Mouse (Mus musculus) limb, embryonic 11.5 days (tissue): ENCODE measurements at regions not wholly inside any gene's neighbourhood (a gene's known extent, or its start where the extent isn't known, plus 50 kb on each side); places are given as distances from the start of the nearest gene placed in this dataset.

Source experiments
- ATAC-seq: fragments of 200-750 bp; cut with Nextera tagmentation; 2 replicates; pipeline ENCODE4 v1.8.0; 2017; ENCODE audit warnings: low read depth; ENCODE audit not compliant: insufficient number of reproducible peaks, low FRiP score, low TSS enrichment
- DNase-seq: peaks from one replicate; pipeline ENCODE4 v3.0.0-alpha.2; 2015; ENCODE audit warnings: low spot score
- H3K27ac ChIP-seq: fragments of 300-500 bp; sonication (generic); replicated peaks from 2 replicates; pipeline ENCODE4 v1.5.1; 2014; ENCODE audit warnings: low read depth, mild to moderate bottlenecking, low read length
- H3K27me3 ChIP-seq: fragments of 300-500 bp; sonication (generic); 2 replicates; pipeline ENCODE4 v1.6.1; 2014; ENCODE audit warnings: mild to moderate bottlenecking, low read length, mixed read lengths; ENCODE audit not compliant: control insufficient read depth, insufficient read depth
- H3K36me3 ChIP-seq: fragments of 300-500 bp; sonication (generic); 2 replicates; pipeline ENCODE4 v1.6.1; 2014; ENCODE audit warnings: mild to moderate bottlenecking, low read length, moderate library complexity, mixed read lengths; ENCODE audit not compliant: control insufficient read depth, insufficient read depth
- H3K4me1 ChIP-seq: fragments of 300-500 bp; sonication (generic); 2 replicates; pipeline ENCODE4 v1.6.1; 2014; ENCODE audit warnings: low read length, mixed read lengths; ENCODE audit not compliant: control insufficient read depth, insufficient read depth
- H3K4me2 ChIP-seq: fragments of 300-500 bp; sonication (generic); 2 replicates; pipeline ENCODE4 v1.6.1; 2014; ENCODE audit warnings: low read depth, mild to moderate bottlenecking, moderate library complexity; ENCODE audit not compliant: severe bottlenecking
- H3K4me3 ChIP-seq: fragments of 300-500 bp; sonication (generic); 2 replicates; pipeline ENCODE4 v1.5.1; 2014; ENCODE audit warnings: low read depth, low read length
- H3K9ac ChIP-seq: fragments of 300-500 bp; sonication (generic); 2 replicates; pipeline ENCODE4 v1.6.1; 2014; ENCODE audit warnings: mild to moderate bottlenecking, low read length
- H3K9me3 ChIP-seq: fragments of 300-500 bp; sonication (generic); 2 replicates; pipeline ENCODE4 v1.6.1; 2016; ENCODE audit warnings: low read length; ENCODE audit not compliant: control insufficient read depth
- WGBS: fragments of 180-500 bp; shearing (Covaris S2); extraction: QIAGEN DNeasy Blood & Tissue Kit; methylation state at CpG from one replicate; pipeline ENCODE4 v1.1.7; 2014; 5-methylcytosine and 5-hydroxymethylcytosine counted together

GRCm38 (mm10) chr2:74426746-74427145 lies 152.5 kb downstream of the Lnpk start:
- WGBS = 79% methylated on average over 15 of the region's 15 CpGs
- Histone ChIP-seq H3K36me3 (no peaks in the 10 kb centered on the region), H3K9me3 (no peaks in the 10 kb centered on the region), H3K4me1 (no peaks in the 10 kb centered on the region), H3K4me3 (no peak overlapping the region), H3K9ac (no peak overlapping the region), H3K27ac (no peak overlapping the region), H3K27me3 (no peaks in the 10 kb centered on the region), H3K4me2 (no peak overlapping the region)
- ATAC-seq (no peak), DNase-seq (no peak)

DNA sequence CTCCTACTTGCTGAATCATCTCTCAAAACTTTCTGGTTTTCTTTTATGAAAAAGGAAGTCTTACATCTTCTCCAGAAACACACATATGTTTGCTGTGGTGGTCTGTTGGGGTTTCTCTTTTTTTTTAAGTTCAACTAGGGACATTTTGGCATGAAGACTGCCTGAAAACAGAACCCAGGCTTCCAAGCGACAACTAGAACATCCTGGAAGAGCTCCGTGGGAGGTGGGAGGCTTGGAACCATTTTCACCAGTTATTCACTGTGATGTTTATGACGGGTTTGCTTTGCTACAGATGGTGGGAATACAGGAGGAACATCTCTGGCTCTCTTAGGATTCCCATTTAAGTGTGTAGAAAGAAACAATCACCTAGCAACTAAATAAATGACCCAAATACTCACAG lies 154.5 kb downstream of the Lnpk start:
- Histone ChIP-seq H3K27me3 (no peaks in the 10 kb centered on the region), H3K9ac (no peak overlapping the region), H3K36me3 (no peaks in the 10 kb centered on the region), H3K9me3 (no peaks in the 10 kb centered on the region), H3K4me2 (no peak overlapping the region), H3K4me3 (no peak overlapping the region), H3K4me1 (no peaks in the 10 kb centered on the region), H3K27ac (no peak overlapping the region)
- no peak for ATAC-seq
- DNase-seq = no peak
- 88% methylated on average over 3 of the region's 3 CpGs for WGBS

DNA sequence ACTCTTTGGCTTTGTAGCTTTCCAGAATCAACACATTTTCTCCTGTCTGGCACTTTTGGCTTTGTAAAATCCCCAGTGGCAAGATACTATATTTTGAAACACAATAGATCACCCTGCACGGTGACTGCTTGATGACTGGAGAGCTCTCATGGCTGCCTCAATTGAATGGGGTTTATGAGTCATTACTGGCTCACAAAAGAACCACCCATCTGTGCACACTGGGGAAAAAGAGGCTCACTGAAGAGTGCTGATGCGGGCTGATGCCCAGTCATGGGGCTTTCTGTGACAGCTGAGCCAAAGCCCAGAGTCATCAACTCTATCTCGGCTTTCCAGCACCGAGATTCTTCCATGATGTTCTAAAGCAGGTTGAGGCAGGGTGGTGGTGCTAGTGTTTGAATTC lies 163.1 kb downstream of the Lnpk start:
- H3K36me3 ChIP-seq = no peaks in the 10 kb centered on the region
- H3K9ac ChIP-seq = no peak overlapping the region
- H3K27me3 ChIP-seq = no peaks in the 10 kb centered on the region
- ATAC-seq = no peak
- no peak for DNase-seq
- no peaks in the 10 kb centered on the region for H3K9me3 ChIP-seq
- 93% methylated on average over 4 of the region's 4 CpGs for WGBS
- H3K27ac ChIP-seq = no peak overlapping the region
- H3K4me1 ChIP-seq = no peaks in the 10 kb centered on the region
- H3K4me2 ChIP-seq = no peak overlapping the region
- H3K4me3 ChIP-seq = no peak overlapping the region

- no peak for DNase-seq
- ATAC-seq = no peak
- 0 out of 2 replicates have a peak, but pooled peaks cover 3% of the 10 kb centered on the region for H3K4me1 ChIP-seq
- no peaks in the 10 kb centered on the region for H3K36me3 ChIP-seq
- no peak overlapping the region for H3K9ac ChIP-seq
- no peaks in the 10 kb centered on the region for H3K9me3 ChIP-seq
- H3K4me2 ChIP-seq = no peak overlapping the region
- no peaks in the 10 kb centered on the region for H3K27me3 ChIP-seq
- WGBS = 91% methylated on average over 13 of the region's 13 CpGs
- H3K27ac ChIP-seq = no peak overlapping the region
- no peak overlapping the region for H3K4me3 ChIP-seq
Measured at GRCm38 (mm10) chr2:74414721-74415120, 164.5 kb downstream of the Lnpk start.

- DNase-seq (no peak), ATAC-seq (no peak)
- Histone ChIP-seq H3K4me1 (peaks cover 18% of the 10 kb centered on the region), H3K27ac (no peak overlapping the region), H3K27me3 (no peaks in the 10 kb centered on the region), H3K4me3 (no peak overlapping the region), H3K36me3 (no peaks in the 10 kb centered on the region), H3K9ac (no peak overlapping the region), H3K4me2 (no peak overlapping the region), H3K9me3 (no peaks in the 10 kb centered on the region)
- 78% methylated on average over 4 of the region's 4 CpGs for WGBS
Measured at GRCm38 (mm10) chr2:74409856-74410404, 169.3 kb downstream of the Lnpk start.

- WGBS = 67% methylated on average over 3 of the region's 3 CpGs
- ATAC-seq (no peak), DNase-seq (no peak)
- no peak overlapping the region for H3K27ac ChIP-seq
- H3K27me3 ChIP-seq = no peaks in the 10 kb centered on the region
- H3K4me1 ChIP-seq = peaks cover 13% of the 10 kb centered on the region
- no peak overlapping the region for H3K4me2 ChIP-seq
- H3K36me3 ChIP-seq = no peaks in the 10 kb centered on the region
- no peak overlapping the region for H3K4me3 ChIP-seq
- no peak overlapping the region for H3K9ac ChIP-seq
- H3K9me3 ChIP-seq = no peaks in the 10 kb centered on the region
Measured at GRCm38 (mm10) chr2:74404493-74404892, 174.7 kb downstream of the Lnpk start.

- Histone ChIP-seq H3K27me3 (no peaks in the 10 kb centered on the region), H3K9me3 (no peaks in the 10 kb centered on the region), H3K4me2 (no peak overlapping the region), H3K36me3 (no peaks in the 10 kb centered on the region), H3K9ac (no peak overlapping the region), H3K27ac (no peak overlapping the region), H3K4me3 (no peak overlapping the region), H3K4me1 (no peaks in the 10 kb centered on the region)
- 91% methylated on average over 4 of the region's 4 CpGs for WGBS
- no peak for ATAC-seq
- no peak for DNase-seq
Measured at GRCm38 (mm10) chr2:74391064-74391463, 188.2 kb downstream of the Lnpk start.

GRCm38 (mm10) chr2:74388078-74388477 lies 191.2 kb downstream of the Lnpk start:
- H3K36me3 ChIP-seq = no peaks in the 10 kb centered on the region
- no peak overlapping the region for H3K27ac ChIP-seq
- H3K4me2 ChIP-seq = no peak overlapping the region
- no peak overlapping the region for H3K9ac ChIP-seq
- no peak overlapping the region for H3K4me3 ChIP-seq
- ATAC-seq (no peak), DNase-seq (no peak)
- no peaks in the 10 kb centered on the region for H3K27me3 ChIP-seq
- 91% methylated on average over 5 of the region's 5 CpGs for WGBS
- H3K9me3 ChIP-seq = no peaks in the 10 kb centered on the region
- H3K4me1 ChIP-seq = no peaks in the 10 kb centered on the region

DNA sequence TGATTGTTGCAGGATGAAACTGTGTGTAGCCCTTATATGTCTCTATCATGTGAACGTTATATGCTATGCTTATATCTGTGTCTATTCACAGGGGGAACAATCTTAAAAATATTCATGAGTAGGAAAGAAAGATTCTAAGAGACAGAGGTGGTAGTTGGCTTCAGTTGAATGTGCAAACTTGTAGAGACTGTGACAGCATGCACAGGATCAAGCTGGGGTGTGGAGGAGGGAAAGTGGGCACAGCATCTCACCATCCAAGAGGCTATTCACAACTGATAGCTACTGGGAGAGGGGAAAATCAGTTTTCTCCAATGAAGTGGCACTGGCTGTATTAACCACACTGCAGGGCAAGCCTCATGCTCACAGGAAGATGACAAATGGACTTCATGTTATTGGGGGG lies 194.3 kb downstream of the Lnpk start:
- H3K4me3 ChIP-seq = no peak overlapping the region
- H3K9me3 ChIP-seq = no peaks in the 10 kb centered on the region
- 0 out of 2 replicates have a peak, but pooled peaks cover 10% of the 10 kb centered on the region for H3K4me1 ChIP-seq
- H3K9ac ChIP-seq = no peak overlapping the region
- no peak overlapping the region for H3K27ac ChIP-seq
- no peak overlapping the region for H3K4me2 ChIP-seq
- no peaks in the 10 kb centered on the region for H3K36me3 ChIP-seq
- ATAC-seq (no peak), DNase-seq (no peak)
- H3K27me3 ChIP-seq = no peaks in the 10 kb centered on the region
- WGBS = 89% methylated on average over 1 of the region's 1 CpGs
